In genomic region chr13:76305241-76305640, GRCm38 (mm10) we compare ENCODE assay signal across 14 mouse cellular contexts. TPM values are rescaled to one million over a fixed set of nuclear protein-coding genes. Genes with fewer than 3 reads are reported as not detected.
"Had no signal": no experiment of that assay in that cellular context is flagged by ENCODE, and none has a peak within 500 bp of the region (broad histone marks: within the 10 kb centered on the region; RNA-seq: fewer than 3 reads in every experiment).

No protein-coding gene starts in this region.

- H3K27ac ChIP-seq: limb, embryonic 15.5 days; liver, embryonic 12.5 days; midbrain, embryonic 10.5 days; midbrain, embryonic 15.5 days; neural tube, embryonic 12.5 days had no signal

- DNase-seq: kidney, postnatal 10 days; lung, postnatal 4 days; thymus, postnatal 4 days had no signal

- H3K4me3 ChIP-seq: limb, embryonic 15.5 days; liver, embryonic 12.5 days; midbrain, embryonic 10.5 days; midbrain, embryonic 15.5 days; neural tube, embryonic 12.5 days had no signal

RNA-seq across cellular contexts. Expression of gene Fam81b, which starts 0.4 kb away (rescaled TPM):
- total RNA-seq: layer of hippocampus, postnatal 25 days; left cerebral cortex, adult 8-10 months; left cerebral cortex, postnatal 25 days; megakaryocyte, adult 5-6 weeks; monocyte, adult 5-6 weeks; neutrophil, adult 5-6 weeks had no signal
